Mouse (Mus musculus) megakaryocyte progenitor cell, adult 5-6 weeks (primary cell): Measurements from ENCODE around the gene Zbed3. TPM values are rescaled to one million over a fixed set of nuclear protein-coding genes. Genes with fewer than 3 reads are reported as not detected.
"Not testable (repeated sequence)": the region's sequence is repeated elsewhere in the genome, so short reads cannot be mapped to it uniquely, and the experiment has no call there.

Experiments
- ATAC-seq: replicated peaks from 2 replicates; pipeline ENCODE4 v1.8.0; 2016; ENCODE audit warnings: mild to moderate bottlenecking, moderate TSS enrichment, inconsistent platforms; ENCODE audit not compliant: poor library complexity
- total RNA-seq, 2 experiments: library from RNA; stranded (forward) in 1 of 2; stranded (reverse) in 1 of 2; fragments of 157-497, 149-512 nt in 1 of 2; fragments of 200-1000 nt in 1 of 2; gene quantifications; 2 replicates each; pipeline versions ENCODE4 v1.2.3 to v1.2.4; 2015 to 2017

Zbed3 gene
- total RNA-seq, 2 experiments from 2014 or later, result 8.5 to 37.9 TPM

- ATAC-seq, result no peak
Measured at GRCm38 (mm10) chr13:95330507-95330906, 7.1 kb downstream of the Zbed3 start.

- no peak for ATAC-seq
Measured at GRCm38 (mm10) chr13:95332086-95332899, 8.9 kb downstream of the Zbed3 start.

- no peak for ATAC-seq
Measured at GRCm38 (mm10) chr13:95336122-95336677, 12.8 kb downstream of the Zbed3 start.

GRCm38 (mm10) chr13:95343470-95343869 lies 20.1 kb downstream of the Zbed3 start:
- peak; percentile 61 for ATAC-seq

- ATAC-seq, result no peak
Measured at GRCm38 (mm10) chr13:95345869-95346268, 22.5 kb downstream of the Zbed3 start.

- peak; percentile 74 for ATAC-seq
Measured at GRCm38 (mm10) chr13:95347018-95347696, 23.7 kb downstream of the Zbed3 start.

- no peak for ATAC-seq
Measured at GRCm38 (mm10) chr13:95348476-95348875, 25.1 kb downstream of the Zbed3 start.

GRCm38 (mm10) chr13:95358223-95358622 lies 34.8 kb downstream of the Zbed3 start:
- peak; percentile 63 for ATAC-seq

- no peak for ATAC-seq
Measured at GRCm38 (mm10) chr13:95363440-95363839, 40.0 kb downstream of the Zbed3 start.

GRCm38 (mm10) chr13:95366356-95366755 lies 42.9 kb downstream of the Zbed3 start:
- ATAC-seq, result peak; percentile 81

GRCm38 (mm10) chr13:95374701-95375553 lies 51.5 kb downstream of the Zbed3 start, which contains the start of gene Aggf1:
Aggf1 (minus strand) TSS chr13:95375352.
- peak; percentile 94 for ATAC-seq

GRCm38 (mm10) chr13:95375554-95375914 lies 52.1 kb downstream of the Zbed3 start:
- peak; percentile 8; the same call in 1 of the 2 replicates for ATAC-seq

- ATAC-seq, result not testable (repeated sequence)
Measured at GRCm38 (mm10) chr13:95376689-95377289, 53.4 kb downstream of the Zbed3 start.

GRCm38 (mm10) chr13:95378696-95379095 lies 55.3 kb downstream of the Zbed3 start:
- no peak for ATAC-seq

GRCm38 (mm10) chr13:95382418-95382817 lies 59.0 kb downstream of the Zbed3 start:
- ATAC-seq, result peak; percentile 96

Other genes with a start within 250 kb of the Zbed3 start
- gene Pde8b, start 73.3 kb upstream of the Zbed3 start, total RNA-seq (2015), result 0.12 and 0.74 TPM in 2 replicates
- 0.27 and 0.29 TPM in 2 replicates for gene Pde8b, start 73.3 kb upstream of the Zbed3 start, total RNA-seq (2017)
- gene Aggf1, start 51.7 kb downstream of the Zbed3 start, total RNA-seq (2015), result 31.9 and 34.5 TPM in 2 replicates
- gene Aggf1, start 51.7 kb downstream of the Zbed3 start, total RNA-seq (2017), result 49.5 and 57.0 TPM in 2 replicates
- gene Crhbp, start 121.3 kb downstream of the Zbed3 start, total RNA-seq (2015), result not detected in 2 replicates
- gene Crhbp, start 121.3 kb downstream of the Zbed3 start, total RNA-seq (2017), result not detected in 2 replicates
- gene S100z, start 155.1 kb downstream of the Zbed3 start, total RNA-seq (2015), result not detected in 2 replicates
- gene S100z, start 155.1 kb downstream of the Zbed3 start, total RNA-seq (2017), result not detected in 2 replicates
- 0.15 and 0.27 TPM in 2 replicates for gene F2rl1, start 201.6 kb downstream of the Zbed3 start, total RNA-seq (2015)
- 0.04 and 0.61 TPM in 2 replicates for gene F2rl1, start 201.6 kb downstream of the Zbed3 start, total RNA-seq (2017)